In the genomic region with DNA sequence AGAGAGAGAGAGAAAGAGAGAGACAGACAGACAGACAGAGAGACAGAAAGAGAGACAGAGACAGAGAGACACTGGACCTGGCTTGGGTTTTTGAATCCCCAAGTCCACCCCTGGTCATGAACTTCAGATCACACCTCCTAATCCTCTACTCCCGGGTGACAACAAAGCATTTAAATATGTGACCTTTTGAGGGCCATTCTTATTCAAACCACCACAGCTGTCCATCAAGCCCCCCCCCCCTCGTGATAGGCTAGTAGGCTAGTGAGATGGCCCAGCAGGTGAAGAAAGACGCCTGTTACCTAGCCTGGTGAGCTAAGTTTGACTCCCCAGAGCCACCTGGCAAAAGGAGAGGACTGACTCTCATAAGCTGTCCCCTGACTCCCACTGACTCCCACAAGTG, we compare ENCODE assay signal across 26 mouse cellular contexts.
"Had no signal": no experiment of that assay in that cellular context is flagged by ENCODE, and none has a peak within 500 bp of the region (broad histone marks: within the 10 kb centered on the region; RNA-seq: fewer than 3 reads in every experiment).

No protein-coding gene starts in this region.

- H3K4me2 ChIP-seq: heart, embryonic 11.5 days; heart, embryonic 13.5 days; heart, embryonic 15.5 days; hindbrain, embryonic 12.5 days; hindbrain, embryonic 14.5 days; limb, embryonic 12.5 days; liver, embryonic 11.5 days; liver, embryonic 15.5 days had no signal

- H3K27me3 ChIP-seq: heart, embryonic 13.5 days; heart, embryonic 15.5 days; hindbrain, embryonic 12.5 days; limb, embryonic 12.5 days; liver, embryonic 13.5 days; liver, embryonic 15.5 days had no signal

- H3K36me3 ChIP-seq: heart, embryonic 13.5 days; heart, embryonic 15.5 days; hindbrain, embryonic 10.5 days; hindbrain, embryonic 12.5 days; limb, embryonic 10.5 days; limb, embryonic 12.5 days; liver, embryonic 13.5 days; liver, embryonic 15.5 days had no signal

- H3K9me3 ChIP-seq: heart, embryonic 13.5 days; heart, embryonic 15.5 days; hindbrain, embryonic 10.5 days; hindbrain, embryonic 12.5 days; limb, embryonic 10.5 days; limb, embryonic 12.5 days; liver, embryonic 13.5 days; liver, embryonic 15.5 days had no signal

- H3K27ac ChIP-seq: gastrocnemius, adult 2 months; heart, adult 2 months; heart, embryonic 13.5 days; heart, embryonic 15.5 days; hindbrain, embryonic 10.5 days; hindbrain, embryonic 12.5 days; hindbrain, embryonic 14.5 days; layer of hippocampus, adult 2 months; left cerebral cortex, adult 2 months; limb, embryonic 10.5 days; limb, embryonic 12.5 days; liver, embryonic 15.5 days had no signal

- DNase-seq: gastrocnemius, adult 2 months; gastrocnemius, postnatal 10 days; gastrocnemius, postnatal 25 days; heart, adult 2 months; heart, postnatal 4 days; kidney, adult 11 months; kidney, adult 2 months; kidney, adult 9 months; kidney, postnatal 10 days; kidney, postnatal 4 days; liver had no signal

- H3K4me1 ChIP-seq: limb, embryonic 12.5 days had no signal

- H3K9ac ChIP-seq: heart, embryonic 13.5 days; heart, embryonic 15.5 days; hindbrain, embryonic 14.5 days; liver, embryonic 13.5 days; liver, embryonic 15.5 days had no signal

- H3K4me3 ChIP-seq: gastrocnemius, adult 2 months; heart, adult 2 months; heart, embryonic 13.5 days; heart, embryonic 15.5 days; hindbrain, embryonic 10.5 days; hindbrain, embryonic 12.5 days; layer of hippocampus, adult 2 months; left cerebral cortex, adult 2 months; limb, embryonic 10.5 days; limb, embryonic 12.5 days; liver, embryonic 13.5 days; liver, embryonic 15.5 days had no signal

- ATAC-seq: hindbrain, embryonic 16.5 days; inflammation-experienced regulatory T-cells, adult 6 months had no signal
